Mouse (Mus musculus): Measurements from ENCODE around the gene Arfip1. TPM values are rescaled to one million over a fixed set of nuclear protein-coding genes. Genes with fewer than 3 reads are reported as not detected.
"Not testable (repeated sequence)": the region's sequence is repeated elsewhere in the genome, so short reads cannot be mapped to it uniquely, and the experiment has no call there.

Arfip1 gene
- polyA plus RNA-seq, 1 experiment from 2014 or later = 24.9 TPM

DNA sequence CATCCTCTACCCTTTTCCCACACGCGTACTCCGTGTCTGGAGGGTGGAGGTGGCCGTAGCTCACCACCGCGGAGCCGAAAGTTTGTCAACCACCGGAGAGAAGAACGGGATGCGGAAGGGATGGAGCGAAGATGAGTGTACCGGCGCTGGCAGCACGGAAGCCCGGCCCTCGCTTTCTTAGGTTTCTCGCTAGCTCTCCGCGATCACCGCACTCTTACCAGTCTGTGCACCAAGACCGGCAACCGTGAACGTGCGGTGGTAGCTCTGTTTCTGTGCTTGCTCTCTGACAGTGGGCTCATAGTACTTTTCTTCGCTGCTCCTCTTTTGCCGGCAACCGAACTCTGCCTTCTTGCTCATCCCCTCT, 470 bp upstream of the Arfip1 start:
- peaks cover 24% of the 10 kb centered on the region for H3K4me1 ChIP-seq (replicated peaks; ENCODE audit: control insufficient read depth, insufficient read depth, low read length)
- H3K4me2 ChIP-seq (ENCODE audit: low read length) = peak overlapping the region; percentile 89
- H3K4me3 ChIP-seq (replicated peaks; ENCODE audit: low read length) = peak overlapping the region; percentile 93
- H3K27ac ChIP-seq (ENCODE audit: low read length) = peak overlapping the region; percentile 89
- WGBS = 0% methylated on average over 27 of the region's 27 CpGs
- peak overlapping the region; percentile 81 for H3K9ac ChIP-seq (replicated peaks; ENCODE audit: low read depth, low read length)
- no peaks in the 10 kb centered on the region for H3K27me3 ChIP-seq (replicated peaks; ENCODE audit: control insufficient read depth, insufficient read depth, low read length)
- ATAC-seq = peak; percentile 52; the same call in 1 of the 2 replicates
- H3K36me3 ChIP-seq (ENCODE audit: control insufficient read depth, insufficient read depth) = no peaks in the 10 kb centered on the region
- no peaks in the 10 kb centered on the region for H3K9me3 ChIP-seq (ENCODE audit: control insufficient read depth, low read length)

DNA sequence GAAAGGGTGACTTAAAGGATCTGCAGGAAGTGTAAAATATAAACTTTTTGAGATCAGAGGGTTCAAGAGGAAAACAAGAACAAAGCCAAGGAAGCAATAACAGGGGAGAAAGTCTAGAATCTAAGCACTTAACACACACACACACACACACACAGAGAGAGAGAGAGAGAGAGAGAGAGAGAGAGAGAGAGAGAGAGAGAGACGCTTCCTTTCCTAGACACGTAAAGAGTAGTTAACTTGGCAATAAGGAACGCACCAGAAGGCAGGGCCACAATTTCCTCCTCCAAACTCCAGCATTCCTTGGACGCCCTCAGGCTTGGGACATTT, 766 bp downstream of the Arfip1 start:
- Histone ChIP-seq H3K9ac (replicated peaks; ENCODE audit: low read depth, low read length) (peak overlapping the region; percentile 81), H3K9me3 (ENCODE audit: control insufficient read depth, low read length) (no peaks in the 10 kb centered on the region), H3K27ac (ENCODE audit: low read length) (peak overlapping the region; percentile 89), H3K4me1 (replicated peaks; ENCODE audit: control insufficient read depth, insufficient read depth, low read length) (peaks cover 24% of the 10 kb centered on the region), H3K4me2 (ENCODE audit: low read length) (peak overlapping the region; percentile 89), H3K4me3 (replicated peaks; ENCODE audit: low read length) (peak overlapping the region; percentile 93), H3K36me3 (ENCODE audit: control insufficient read depth, insufficient read depth) (no peaks in the 10 kb centered on the region), H3K27me3 (replicated peaks; ENCODE audit: control insufficient read depth, insufficient read depth, low read length) (no peaks in the 10 kb centered on the region)
- ATAC-seq = no peak
- WGBS = 0% methylated on average over 4 of the region's 4 CpGs

DNA sequence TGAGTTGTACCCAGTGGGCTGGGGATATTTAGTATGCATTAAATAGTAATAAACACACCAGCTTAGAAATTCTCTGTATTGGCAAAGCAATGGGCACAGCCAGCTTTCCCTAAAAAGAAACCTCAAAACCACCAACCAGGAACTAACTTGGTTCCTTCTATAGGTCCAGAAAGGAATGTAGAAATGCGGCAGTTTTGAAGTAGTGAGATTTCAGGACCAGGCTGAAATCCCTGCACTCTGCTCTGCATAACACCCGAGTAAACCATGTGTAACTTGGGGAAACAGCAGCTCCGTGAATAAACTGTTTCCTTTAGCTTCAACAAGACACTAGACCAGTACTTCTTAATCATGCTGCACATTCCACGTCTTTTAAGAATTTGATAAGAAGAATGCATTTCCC, 1.7 kb downstream of the Arfip1 start:
- H3K36me3 ChIP-seq (ENCODE audit: control insufficient read depth, insufficient read depth) = no peaks in the 10 kb centered on the region
- H3K9me3 ChIP-seq (ENCODE audit: control insufficient read depth, low read length) = no peaks in the 10 kb centered on the region
- peak overlapping the region; percentile 89 for H3K4me2 ChIP-seq (ENCODE audit: low read length)
- no peak overlapping the region for H3K4me3 ChIP-seq (replicated peaks; ENCODE audit: low read length)
- WGBS = 78% methylated on average over 4 of the region's 4 CpGs
- ATAC-seq = no peak
- peaks cover 24% of the 10 kb centered on the region for H3K4me1 ChIP-seq (replicated peaks; ENCODE audit: control insufficient read depth, insufficient read depth, low read length)
- no peak overlapping the region for H3K27ac ChIP-seq (ENCODE audit: low read length)
- no peak overlapping the region for H3K9ac ChIP-seq (replicated peaks; ENCODE audit: low read depth, low read length)
- no peaks in the 10 kb centered on the region for H3K27me3 ChIP-seq (replicated peaks; ENCODE audit: control insufficient read depth, insufficient read depth, low read length)

DNA sequence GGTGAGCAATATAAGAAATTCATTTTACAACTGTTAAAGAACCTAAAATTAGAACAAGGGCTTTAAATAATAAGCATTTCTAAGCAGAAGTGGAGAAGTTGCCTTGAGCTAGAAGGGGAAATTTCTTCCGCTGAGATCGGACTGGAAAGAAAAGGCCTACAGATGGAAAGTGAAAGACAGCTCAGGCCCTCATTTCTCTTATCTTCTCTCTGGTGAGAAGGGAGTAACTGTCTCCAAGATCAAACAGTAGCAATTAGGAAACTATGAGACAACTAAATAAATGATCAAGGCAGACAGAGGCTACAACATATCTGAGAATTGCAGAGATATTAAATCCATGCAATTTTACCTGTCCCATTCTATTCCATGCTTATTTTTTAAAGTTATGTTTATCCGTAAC, 11.9 kb downstream of the Arfip1 start:
- WGBS = 88% methylated on average over 3 of the region's 3 CpGs
- Histone ChIP-seq H3K4me1 (replicated peaks; ENCODE audit: control insufficient read depth, insufficient read depth, low read length) (0 out of 2 replicates have a peak, but pooled peaks cover 3% of the 10 kb centered on the region), H3K27ac (ENCODE audit: low read length) (no peak overlapping the region), H3K9me3 (ENCODE audit: control insufficient read depth, low read length) (no peaks in the 10 kb centered on the region), H3K4me3 (replicated peaks; ENCODE audit: low read length) (no peak overlapping the region), H3K9ac (replicated peaks; ENCODE audit: low read depth, low read length) (no peak overlapping the region), H3K4me2 (ENCODE audit: low read length) (no peak overlapping the region), H3K36me3 (ENCODE audit: control insufficient read depth, insufficient read depth) (no peaks in the 10 kb centered on the region), H3K27me3 (replicated peaks; ENCODE audit: control insufficient read depth, insufficient read depth, low read length) (no peaks in the 10 kb centered on the region)
- no peak for ATAC-seq

DNA sequence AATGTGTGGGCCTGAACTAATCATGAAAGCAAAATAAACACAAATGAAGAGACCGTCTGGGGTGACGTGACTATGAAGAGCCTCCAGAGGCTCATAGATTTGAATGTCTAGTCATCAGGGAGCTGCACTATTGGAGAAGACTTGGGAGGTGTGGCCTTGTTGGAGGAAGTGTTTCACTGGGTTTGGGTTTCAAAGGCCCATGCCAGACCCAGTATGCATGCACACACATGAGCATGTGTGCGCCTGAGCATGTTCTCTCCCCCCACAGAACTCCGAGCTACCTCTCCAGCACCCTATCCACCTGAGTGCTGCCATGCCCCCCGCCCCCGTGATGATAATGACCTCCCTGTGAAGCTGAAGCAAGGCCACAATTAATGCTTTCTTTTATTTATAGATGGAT, 12.8 kb downstream of the Arfip1 start:
- no peaks in the 10 kb centered on the region for H3K36me3 ChIP-seq (ENCODE audit: control insufficient read depth, insufficient read depth)
- H3K4me1 ChIP-seq (replicated peaks; ENCODE audit: control insufficient read depth, insufficient read depth, low read length) = 0 out of 2 replicates have a peak, but pooled peaks cover 3% of the 10 kb centered on the region
- WGBS = 83% methylated on average over 6 of the region's 6 CpGs
- H3K27ac ChIP-seq (ENCODE audit: low read length) = no peak overlapping the region
- H3K9ac ChIP-seq (replicated peaks; ENCODE audit: low read depth, low read length) = no peak overlapping the region
- no peaks in the 10 kb centered on the region for H3K27me3 ChIP-seq (replicated peaks; ENCODE audit: control insufficient read depth, insufficient read depth, low read length)
- H3K9me3 ChIP-seq (ENCODE audit: control insufficient read depth, low read length) = no peaks in the 10 kb centered on the region
- H3K4me3 ChIP-seq (replicated peaks; ENCODE audit: low read length) = no peak overlapping the region
- H3K4me2 ChIP-seq (ENCODE audit: low read length) = no peak overlapping the region
- no peak for ATAC-seq

DNA sequence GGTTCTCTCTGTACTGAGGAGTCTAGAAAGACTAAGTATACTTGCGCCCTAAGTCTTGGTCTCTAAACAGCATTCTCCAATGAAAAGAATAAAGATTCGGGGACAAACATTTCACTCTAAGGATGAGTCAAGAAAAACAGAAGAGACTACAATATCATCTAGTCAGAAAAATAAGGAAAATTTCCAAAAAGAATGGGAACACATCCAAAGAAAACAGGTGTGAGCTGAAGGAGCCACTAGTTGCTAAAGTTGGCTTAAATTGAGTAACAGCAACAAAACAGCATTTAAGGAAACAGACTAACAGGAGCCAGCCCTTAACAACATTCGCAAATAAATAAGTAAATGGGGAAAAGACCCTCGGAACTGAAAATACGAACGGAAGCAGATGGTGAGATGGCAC, 13.9 kb downstream of the Arfip1 start:
- no peaks in the 10 kb centered on the region for H3K36me3 ChIP-seq (ENCODE audit: control insufficient read depth, insufficient read depth)
- 0 out of 2 replicates have a peak, but pooled peaks cover 3% of the 10 kb centered on the region for H3K4me1 ChIP-seq (replicated peaks; ENCODE audit: control insufficient read depth, insufficient read depth, low read length)
- H3K9me3 ChIP-seq (ENCODE audit: control insufficient read depth, low read length) = no peaks in the 10 kb centered on the region
- no peak overlapping the region for H3K4me2 ChIP-seq (ENCODE audit: low read length)
- no peak overlapping the region for H3K27ac ChIP-seq (ENCODE audit: low read length)
- no peak for ATAC-seq
- H3K4me3 ChIP-seq (replicated peaks; ENCODE audit: low read length) = no peak overlapping the region
- WGBS = 78% methylated on average over 6 of the region's 6 CpGs
- H3K9ac ChIP-seq (replicated peaks; ENCODE audit: low read depth, low read length) = no peak overlapping the region
- H3K27me3 ChIP-seq (replicated peaks; ENCODE audit: control insufficient read depth, insufficient read depth, low read length) = no peaks in the 10 kb centered on the region

DNA sequence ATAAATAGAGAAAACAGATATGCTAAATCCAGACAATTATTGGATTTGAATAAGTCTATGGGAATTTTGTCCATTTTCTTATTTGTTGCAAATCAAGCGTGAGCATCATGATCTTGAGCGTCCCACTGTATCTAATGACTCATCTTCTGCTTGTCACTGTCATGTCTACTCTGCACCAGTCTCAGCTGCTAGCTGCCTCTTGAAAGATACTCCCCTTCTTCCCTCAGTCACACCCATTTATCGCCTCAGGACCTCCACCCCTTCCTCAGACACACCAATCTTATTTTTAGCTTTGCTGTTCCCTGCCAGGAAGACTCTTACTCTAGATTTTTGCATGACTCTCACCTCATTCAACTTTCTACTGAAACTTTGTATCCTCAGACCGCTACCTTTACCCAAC, 19.0 kb downstream of the Arfip1 start:
- WGBS = 94% methylated on average over 4 of the region's 4 CpGs
- H3K27ac ChIP-seq (ENCODE audit: low read length) = no peak overlapping the region
- H3K4me1 ChIP-seq (replicated peaks; ENCODE audit: control insufficient read depth, insufficient read depth, low read length) = no peaks in the 10 kb centered on the region
- no peaks in the 10 kb centered on the region for H3K9me3 ChIP-seq (ENCODE audit: control insufficient read depth, low read length)
- H3K9ac ChIP-seq (replicated peaks; ENCODE audit: low read depth, low read length) = no peak overlapping the region
- no peaks in the 10 kb centered on the region for H3K36me3 ChIP-seq (ENCODE audit: control insufficient read depth, insufficient read depth)
- H3K4me3 ChIP-seq (replicated peaks; ENCODE audit: low read length) = no peak overlapping the region
- no peaks in the 10 kb centered on the region for H3K27me3 ChIP-seq (replicated peaks; ENCODE audit: control insufficient read depth, insufficient read depth, low read length)
- no peak for ATAC-seq
- H3K4me2 ChIP-seq (ENCODE audit: low read length) = no peak overlapping the region

DNA sequence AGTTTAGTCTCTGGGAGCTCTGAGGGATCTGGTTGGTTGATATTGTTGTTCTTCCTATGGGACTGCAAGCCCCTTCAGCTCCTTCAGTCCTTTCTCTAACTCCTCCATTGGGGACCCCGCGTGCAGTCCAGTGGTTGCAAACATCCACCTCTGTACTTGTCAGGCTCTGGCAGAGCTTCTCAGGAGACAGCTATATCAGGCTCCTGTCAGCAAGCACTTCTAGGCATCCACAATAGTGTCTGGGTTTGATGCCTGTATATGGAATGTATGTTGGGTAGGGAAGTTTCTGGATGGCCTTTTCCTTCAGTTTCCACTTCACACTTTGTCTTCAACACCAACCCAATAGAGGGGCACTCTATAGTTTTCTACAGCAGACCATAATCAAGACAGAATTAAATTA, 19.5 kb downstream of the Arfip1 start:
- not testable (repeated sequence) for ATAC-seq; H3K4me1 ChIP-seq (replicated peaks; ENCODE audit: control insufficient read depth, insufficient read depth, low read length); H3K4me2 ChIP-seq (ENCODE audit: low read length); H3K27ac ChIP-seq (ENCODE audit: low read length); H3K27me3 ChIP-seq (replicated peaks; ENCODE audit: control insufficient read depth, insufficient read depth, low read length); H3K4me3 ChIP-seq (replicated peaks; ENCODE audit: low read length); H3K9ac ChIP-seq (replicated peaks; ENCODE audit: low read depth, low read length); H3K36me3 ChIP-seq (ENCODE audit: control insufficient read depth, insufficient read depth); H3K9me3 ChIP-seq (ENCODE audit: control insufficient read depth, low read length)
- whole genome bisulfite sequencing = 92% methylated on average over 2 of the region's 2 CpGs

DNA sequence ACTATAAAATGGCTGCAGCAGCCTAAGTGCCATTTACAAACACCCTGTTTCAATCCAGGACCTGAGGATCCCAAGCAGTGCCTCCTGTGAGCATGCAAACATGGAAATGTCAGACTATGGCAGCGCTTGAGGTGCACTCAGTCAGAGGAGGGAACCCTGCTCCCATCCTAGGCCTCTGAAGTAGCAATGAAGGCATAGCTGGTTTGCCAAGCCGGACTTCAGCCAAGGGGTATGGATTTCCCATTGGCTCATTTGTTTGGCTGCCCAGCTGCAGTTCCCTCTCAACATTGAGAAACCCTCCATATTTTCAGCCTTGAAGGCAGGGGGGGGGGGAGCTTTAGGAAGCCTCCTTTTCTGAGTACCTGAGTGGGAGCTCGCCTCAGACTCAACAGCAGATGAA, 24.1 kb downstream of the Arfip1 start:
- Histone ChIP-seq H3K4me1 (replicated peaks; ENCODE audit: control insufficient read depth, insufficient read depth, low read length) (no peaks in the 10 kb centered on the region), H3K4me2 (ENCODE audit: low read length) (no peak overlapping the region), H3K9ac (replicated peaks; ENCODE audit: low read depth, low read length) (no peak overlapping the region), H3K9me3 (ENCODE audit: control insufficient read depth, low read length) (no peaks in the 10 kb centered on the region), H3K4me3 (replicated peaks; ENCODE audit: low read length) (no peak overlapping the region), H3K27ac (ENCODE audit: low read length) (no peak overlapping the region), H3K36me3 (ENCODE audit: control insufficient read depth, insufficient read depth) (no peaks in the 10 kb centered on the region), H3K27me3 (replicated peaks; ENCODE audit: control insufficient read depth, insufficient read depth, low read length) (no peaks in the 10 kb centered on the region)
- 94% methylated on average over 3 of the region's 3 CpGs for WGBS
- ATAC-seq = no peak

DNA sequence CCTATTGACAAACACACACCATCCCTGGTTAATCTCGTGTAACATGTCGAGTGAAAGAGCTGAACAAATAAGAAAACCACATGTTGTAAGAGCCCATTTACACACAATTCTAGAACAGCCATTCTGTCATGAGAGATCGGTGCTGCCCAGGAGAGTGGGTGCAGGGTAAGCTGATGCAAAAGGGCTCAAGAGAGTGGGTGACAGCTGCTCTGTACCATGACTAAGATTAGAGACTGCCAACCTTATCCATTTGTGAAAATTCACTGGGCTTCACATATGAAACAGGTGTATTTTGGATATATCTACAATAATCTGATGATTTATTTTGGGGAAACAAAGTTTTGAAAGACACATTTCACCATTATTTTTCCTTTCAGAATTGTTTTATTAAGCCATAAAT, 26.6 kb downstream of the Arfip1 start:
- no peak overlapping the region for H3K27ac ChIP-seq (ENCODE audit: low read length)
- H3K36me3 ChIP-seq (ENCODE audit: control insufficient read depth, insufficient read depth) = no peaks in the 10 kb centered on the region
- H3K9ac ChIP-seq (replicated peaks; ENCODE audit: low read depth, low read length) = no peak overlapping the region
- no peaks in the 10 kb centered on the region for H3K9me3 ChIP-seq (ENCODE audit: control insufficient read depth, low read length)
- 89% methylated on average over 3 of the region's 3 CpGs for WGBS
- no peak overlapping the region for H3K4me3 ChIP-seq (replicated peaks; ENCODE audit: low read length)
- no peak overlapping the region for H3K4me2 ChIP-seq (ENCODE audit: low read length)
- H3K4me1 ChIP-seq (replicated peaks; ENCODE audit: control insufficient read depth, insufficient read depth, low read length) = no peaks in the 10 kb centered on the region
- no peak for ATAC-seq
- no peaks in the 10 kb centered on the region for H3K27me3 ChIP-seq (replicated peaks; ENCODE audit: control insufficient read depth, insufficient read depth, low read length)

All from forebrain, embryonic 16.5 days (tissue).